In the genomic region with DNA sequence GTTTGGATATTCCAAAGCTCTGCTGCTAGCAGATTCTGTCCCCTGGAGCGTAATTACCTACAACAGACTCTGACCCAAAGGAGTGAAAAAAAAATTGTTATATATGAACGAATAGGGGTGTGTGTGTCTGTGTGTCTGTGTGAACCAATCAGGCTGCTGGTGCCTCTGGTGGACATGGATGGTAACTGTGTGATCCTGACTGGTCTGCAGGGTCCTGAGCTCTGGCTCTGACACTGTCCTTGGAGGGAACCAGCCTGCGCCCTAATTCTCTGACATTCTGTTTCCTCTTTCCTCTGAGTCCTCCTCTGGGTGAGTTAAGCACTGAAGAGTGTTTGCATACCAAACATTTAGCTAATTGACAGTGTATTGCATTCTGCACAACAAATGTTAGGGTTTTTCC, we compare ENCODE assay signal across 9 mouse cellular contexts. TPM values are rescaled to one million over a fixed set of nuclear protein-coding genes. Genes with fewer than 3 reads are reported as not detected.
DNase-seq lines count a peak whose midpoint lies in the region; ATAC-seq lines count a peak whose summit lies in the region.
"Had no signal": no experiment of that assay in that cellular context is flagged by ENCODE, and none has a peak within 500 bp of the region (broad histone marks: within the 10 kb centered on the region; RNA-seq: fewer than 3 reads in every experiment).

No protein-coding gene starts in this region.

- no peaks in the 10 kb centered on the region for H3K27me3 ChIP-seq in splenic B cell, adult 2 months (ENCODE audit: control insufficient read depth, insufficient read depth, low read length, poor library complexity, severe bottlenecking)
- H3K27me3 ChIP-seq: embryonic facial prominence, embryonic 13.5 days had no signal

- H3K36me3 ChIP-seq in splenic B cell, adult 2 months (ENCODE audit: control insufficient read depth, insufficient read depth, low read length, poor library complexity, severe bottlenecking) = no peaks in the 10 kb centered on the region
- H3K36me3 ChIP-seq: embryonic facial prominence, embryonic 13.5 days had no signal

- ATAC-seq in cerebellum, adult (ENCODE audit: insufficient number of reproducible peaks, low FRiP score, low TSS enrichment) = no peak

- DNase-seq in cerebellum, adult 18-20 months = peak; percentile 5 to 14
- peak; percentile 50 to 73 for DNase-seq in spleen, postnatal 4 days (ENCODE audit: low spot score in 2 of 2)
- DNase-seq in spleen, adult 12 weeks (ENCODE audit: low spot score) = no peak
- peak; percentile 19 to 53 for DNase-seq in kidney, postnatal 36 days
- DNase-seq in splenic B cell, adult 2 months (ENCODE audit: low read depth, low spot score) = peak; percentile 49
- no peak for DNase-seq in heart, postnatal 4 days
- DNase-seq in spleen, postnatal 14 days (ENCODE audit: low spot score in 2 of 2) = no peak

RNA-seq across cellular contexts. Expression of a gene that starts 4.2 kb away (rescaled TPM):
- total RNA-seq in heart, postnatal 4 days (2021) = under 1 TPM in 1 of 2 experiments, not detected in 1; 0.36 TPM

RNA-seq across cellular contexts. Expression of a gene that starts 28.3 kb away (rescaled TPM):
- total RNA-seq in heart, postnatal 4 days (2021) = 1 to 10 TPM; 3.8 to 5.4 TPM

RNA-seq across cellular contexts. Expression of a gene that starts 33.2 kb away (rescaled TPM):
- 100 to 1,000 TPM; 121 to 122 TPM for total RNA-seq in heart, postnatal 4 days (2021)

Comparison
In these comparisons a context has a peak if more than half of its experiments do, and no peak if none do; other contexts are left out.
1. DNase-seq: peak in cerebellum, adult 18-20 months (2 of 2), spleen, postnatal 4 days (2 of 2), kidney, postnatal 36 days (2 of 2) and splenic B cell, adult 2 months (single experiment); none in spleen, adult 12 weeks (single experiment), heart, postnatal 4 days (single experiment) and spleen, postnatal 14 days (0 of 2).